Mouse (Mus musculus) CH12.LX (cell line): ENCODE data around the gene Aspdh. TPM values are rescaled to one million over a fixed set of nuclear protein-coding genes. Genes with fewer than 3 reads are reported as not detected.

Source experiments
- DNase-seq: peaks from one replicate; pipeline ENCODE4 v3.0.0-alpha.2; 2013; ENCODE audit errors: extremely low read depth
- H3K27ac ChIP-seq: 2 replicates; pipeline ENCODE4 v1.5.1; 2012; ENCODE audit warnings: low read depth, mild to moderate bottlenecking, control low read depth, moderate library complexity; ENCODE audit not compliant: insufficient read depth
- H3K27me3 ChIP-seq: replicated peaks from 2 replicates; pipeline ENCODE3; 2012; ENCODE audit warnings: inconsistent platforms
- H3K36me3 ChIP-seq, 2 experiments: replicated peaks in 1 of 2; 2 replicates each; pipeline versions ENCODE3 to v1.6.1; 2012; ENCODE audit warnings: inconsistent platforms in 1 of 2, low read length in 1 of 2, mild to moderate bottlenecking in 1 of 2, mixed read lengths in 1 of 2, moderate library complexity in 1 of 2; ENCODE audit not compliant: control insufficient read depth in 1 of 2, insufficient read depth in 1 of 2
- H3K4me1 ChIP-seq, 2 experiments: 2 replicates each; pipeline ENCODE4 v1.6.1; 2012; ENCODE audit warnings: inconsistent platforms in 1 of 2, moderate library complexity in 1 of 2; ENCODE audit not compliant: insufficient read depth in 2 of 2, control insufficient read depth in 1 of 2
- H3K4me2 ChIP-seq: 2 replicates; pipeline ENCODE4 v1.6.1; 2012; ENCODE audit warnings: low read depth, mild to moderate bottlenecking, control low read depth; ENCODE audit not compliant: poor library complexity, insufficient read depth, severe bottlenecking
- H3K4me3 ChIP-seq, 3 experiments: fragments of 150-350 bp in 1 of 3; sonication (generic) in 1 of 3; replicated peaks in 1 of 3; 2 replicates each; pipeline versions ENCODE3 to v1.5.1; 2011 to 2012; ENCODE audit warnings: low read depth in 2 of 3, low read length in 2 of 3, mild to moderate bottlenecking in 2 of 3, moderate library complexity in 2 of 3, control low read depth in 1 of 3, improper control_type of control experiment in 1 of 3, inconsistent platforms in 1 of 3, mixed read lengths in 1 of 3; ENCODE audit not compliant: poor library complexity in 1 of 3
- H3K79me2 ChIP-seq: replicated peaks from 2 replicates; pipeline ENCODE4 v1.6.1; 2012; ENCODE audit warnings: mild to moderate bottlenecking, moderate library complexity; ENCODE audit not compliant: control insufficient read depth, poor library complexity, insufficient read depth, severe bottlenecking; ENCODE audit errors: extremely low read depth
- H3K9ac ChIP-seq: 2 replicates; pipeline ENCODE4 v1.6.1; 2012; ENCODE audit warnings: low read depth, mild to moderate bottlenecking, control low read depth, moderate library complexity; ENCODE audit not compliant: insufficient read depth
- H3K9me3 ChIP-seq: replicated peaks from 2 replicates; pipeline ENCODE3; 2012; ENCODE audit warnings: low read length, inconsistent platforms, mixed read lengths
- BHLHE40 ChIP-seq: IDR thresholded peaks from 2 replicates; pipeline ENCODE4 v1.6.1; 2011; ENCODE audit warnings: mild to moderate bottlenecking, low read depth, low read length, improper control_type of control experiment
- CHD1 ChIP-seq: IDR thresholded peaks from 2 replicates; pipeline ENCODE4 v1.6.1; 2012; ENCODE audit warnings: low read depth, low read length, improper control_type of control experiment, inconsistent platforms
- CHD2 ChIP-seq: IDR thresholded peaks from 2 replicates; pipeline ENCODE4 v1.6.1; 2011; ENCODE audit warnings: low read length, improper control_type of control experiment
- CTCF ChIP-seq, 2 experiments: IDR thresholded peaks in 1 of 2; conservative IDR thresholded peaks in 1 of 2; 2 replicates each; pipeline ENCODE4 v1.5.1; 2011 to 2012; ENCODE audit warnings: low read depth in 2 of 2, low read length in 2 of 2, improper control_type of control experiment in 1 of 2, inconsistent platforms in 1 of 2, mild to moderate bottlenecking in 1 of 2, moderate library complexity in 1 of 2
- E2F4 ChIP-seq: IDR thresholded peaks from 2 replicates; pipeline ENCODE4 v1.6.1; 2011; ENCODE audit warnings: low read depth, low read length, improper control_type of control experiment; ENCODE audit not compliant: insufficient replicate concordance
- ELF1 ChIP-seq: IDR thresholded peaks from 2 replicates; pipeline ENCODE4 v1.6.1; 2014; ENCODE audit warnings: low read depth, mild to moderate bottlenecking, inconsistent platforms, low read length, improper control_type of control experiment
- GABPA ChIP-seq: IDR thresholded peaks from 2 replicates; pipeline ENCODE4 v1.6.1; 2012; ENCODE audit warnings: low read depth, low read length, improper control_type of control experiment, inconsistent platforms; ENCODE audit not compliant: insufficient replicate concordance
- IRF4 ChIP-seq: IDR thresholded peaks from 2 replicates; pipeline ENCODE4 v1.6.1; 2014; ENCODE audit warnings: low read depth, mild to moderate bottlenecking, inconsistent platforms, low read length, improper control_type of control experiment
- JUN ChIP-seq: IDR thresholded peaks from 2 replicates; pipeline ENCODE4 v1.6.1; 2011; ENCODE audit warnings: low read depth, mild to moderate bottlenecking, low read length, improper control_type of control experiment, moderate library complexity; ENCODE audit not compliant: insufficient read depth
- MAX ChIP-seq: IDR thresholded peaks from 2 replicates; pipeline ENCODE4 v1.6.1; 2011; ENCODE audit warnings: low read length, improper control_type of control experiment
- MEF2A ChIP-seq: IDR thresholded peaks from 2 replicates; pipeline ENCODE4 v1.6.1; 2014; ENCODE audit warnings: low read depth, mild to moderate bottlenecking, inconsistent platforms, low read length, improper control_type of control experiment, borderline replicate concordance
- MXI1 ChIP-seq: IDR thresholded peaks from 2 replicates; pipeline ENCODE4 v1.6.1; 2011; ENCODE audit warnings: mild to moderate bottlenecking, low read depth, low read length, improper control_type of control experiment
- MYC ChIP-seq: IDR thresholded peaks from 2 replicates; pipeline ENCODE4 v1.6.1; 2011; ENCODE audit warnings: low read depth, mild to moderate bottlenecking, improper control_type of control experiment, low read length
- NELFE ChIP-seq: IDR thresholded peaks from 2 replicates; pipeline ENCODE4 v1.6.1; 2011; ENCODE audit warnings: low read depth, low read length, improper control_type of control experiment
- NRF1 ChIP-seq: IDR thresholded peaks from 2 replicates; pipeline ENCODE4 v1.6.1; 2014; ENCODE audit warnings: low read depth, mild to moderate bottlenecking, inconsistent platforms, low read length, improper control_type of control experiment, moderate library complexity
- PAX5 ChIP-seq: IDR thresholded peaks from 2 replicates; pipeline ENCODE4 v1.6.1; 2012; ENCODE audit warnings: low read length, inconsistent platforms, mixed read lengths
- POLR2A ChIP-seq: IDR thresholded peaks from 2 replicates; pipeline ENCODE4 v1.6.1; 2011; ENCODE audit warnings: low read depth, mild to moderate bottlenecking, improper control_type of control experiment, low read length
- RAD21 ChIP-seq: IDR thresholded peaks from 2 replicates; pipeline ENCODE4 v1.6.1; 2011; ENCODE audit warnings: low read depth, mild to moderate bottlenecking, low read length, improper control_type of control experiment, moderate library complexity
- SIN3A ChIP-seq: IDR thresholded peaks from 2 replicates; pipeline ENCODE4 v1.6.1; 2012; ENCODE audit warnings: low read length, improper control_type of control experiment, inconsistent platforms
- SMC3 ChIP-seq: IDR thresholded peaks from 2 replicates; pipeline ENCODE4 v1.6.1; 2011; ENCODE audit warnings: low read depth, low read length, improper control_type of control experiment
- TBP ChIP-seq: conservative IDR thresholded peaks from 2 replicates; pipeline ENCODE4 v1.6.1; 2011; ENCODE audit warnings: low read depth, low read length, improper control_type of control experiment
- TCF12 ChIP-seq: IDR thresholded peaks from 2 replicates; pipeline ENCODE4 v1.6.1; 2014; ENCODE audit warnings: low read depth, mild to moderate bottlenecking, inconsistent platforms, low read length, improper control_type of control experiment
- ZKSCAN1 ChIP-seq: IDR thresholded peaks from 2 replicates; pipeline ENCODE4 v1.6.1; 2012; ENCODE audit warnings: low read depth, inconsistent platforms, low read length, improper control_type of control experiment, borderline replicate concordance
- ZMIZ1 ChIP-seq: IDR thresholded peaks from 2 replicates; pipeline ENCODE4 v1.6.1; 2012; ENCODE audit warnings: low read depth, mild to moderate bottlenecking, inconsistent platforms, low read length, improper control_type of control experiment
- dilution Hi-C: fragments of 300-500 bp; cut with MboI; formaldehyde crosslinking; loops from 2 replicates; pipeline ENCODE4 v1.14.3; 2020; ENCODE audit warnings: low sequenced_read_pairs; ENCODE audit not compliant: extremely low pct_unique_long_range_greater_than_20kb, extremely low pct_ligation_motif_present
- in situ Hi-C: fragments of 300-500 bp; cut with MboI; formaldehyde crosslinking; loops from 3 replicates; pipeline ENCODE4 v1.14.3; 2019; ENCODE audit warnings: low sequenced_read_pairs, low pct_ligation_motif_present, low pct_unique_long_range_greater_than_20kb, mixed read lengths
- polyA plus RNA-seq: library from polyadenylated mRNA; unstranded; fragments of >175 nt; gene quantifications from 2 replicates; pipeline ENCODE4 v1.2.1, GENCODE M21; 2012; ENCODE audit warnings: low read depth; ENCODE audit not compliant: insufficient read length
- total RNA-seq, 2 experiments: library from RNA; depleted of rRNA; stranded (reverse); fragments of 300-350 nt in 1 of 2; fragments of >200 nt in 1 of 2; gene quantifications; 2 replicates each; pipeline ENCODE4 v1.2.3; 2012 to 2014

The Aspdh gene
- total and polyA plus RNA-seq, 3 experiments = not detected

DNA sequence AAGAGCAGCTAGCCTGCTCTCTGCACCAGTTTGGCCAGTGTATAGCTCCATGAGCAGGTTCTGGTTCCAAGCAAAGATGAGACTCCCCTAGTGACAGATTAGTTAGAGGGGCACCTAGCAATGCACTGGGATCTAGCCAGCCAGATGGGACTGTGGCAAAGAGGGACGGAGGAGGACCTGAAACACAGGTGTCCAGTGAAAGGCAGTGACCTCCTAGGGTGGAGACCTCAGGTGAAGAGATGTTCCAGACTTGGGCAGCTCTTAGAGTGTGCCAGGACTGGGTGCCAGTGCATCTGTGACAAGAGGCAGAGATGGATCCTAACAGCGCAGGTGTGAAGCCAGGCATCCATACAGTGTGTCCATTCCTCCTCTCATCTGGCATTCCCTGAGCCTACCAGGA is 25.5 kb upstream of the Aspdh start:
- Histone ChIP-seq H3K9ac (no peak overlapping the region), H3K27me3 (peaks cover 91% of the 10 kb centered on the region), H3K4me3 (no peak overlapping the region)
- in situ Hi-C loops = no loop called here
- DNase-seq = no peak
- TF ChIP-seq TCF12 (no peak), SMC3 (no peak), ELF1 (no peak), BHLHE40 (no peak), POLR2A (no peak), CHD1 (no peak), NELFE (no peak), TBP (no peak), E2F4 (no peak), RAD21 (no peak), SIN3A (no peak), CHD2 (no peak)
- TF ChIP-seq, all 38 proteins: peak for 0
- H3K27ac ChIP-seq = no peak overlapping the region
- H3K4me2 ChIP-seq = no peak overlapping the region
- no peaks in the 10 kb centered on the region for H3K79me2 ChIP-seq
- dilution Hi-C loops = no loop called here
- no peaks in the 10 kb centered on the region for H3K9me3 ChIP-seq
- H3K4me1 ChIP-seq = peaks cover 2 to 9% of the 10 kb centered on the region in 2 experiments; a peak in 3 of 4 replicates
- H3K36me3 ChIP-seq = no peaks in the 10 kb centered on the region

DNA sequence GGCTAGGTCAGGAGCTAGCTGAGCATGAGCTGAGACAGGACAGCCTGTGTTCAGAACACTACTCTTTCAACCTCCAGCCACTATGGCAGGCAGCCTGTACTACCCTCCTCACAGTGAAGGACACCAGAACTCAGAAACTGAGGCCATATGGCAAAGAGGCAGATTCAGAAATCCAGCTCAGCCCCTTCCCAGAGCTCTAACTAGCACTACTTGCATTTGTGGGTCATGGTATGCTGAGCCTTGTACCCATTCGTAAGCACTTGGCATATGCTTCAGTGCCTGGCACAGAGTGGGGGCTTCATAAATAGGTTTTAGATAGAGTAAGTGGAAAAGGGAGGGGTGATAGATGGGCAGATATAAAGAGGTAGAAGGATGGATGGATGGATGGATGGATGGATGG is 24.7 kb upstream of the Aspdh start:
- dilution Hi-C loops = no loop called here
- TF ChIP-seq PAX5 (no peak), MXI1 (no peak), GABPA (no peak), TCF12 (no peak), CTCF (conservative IDR thresholded peaks at IDR 0.05 in 1 of 2, IDR thresholded peaks at IDR 0.05 in 1 of 2; ENCODE audit: low read depth in 2 of 2, low read length in 2 of 2) (no peak), CHD2 (no peak), ZMIZ1 (no peak), BHLHE40 (no peak), E2F4 (no peak), NRF1 (no peak), JUN (no peak), MAX (no peak), MEF2A (no peak), IRF4 (no peak), ZKSCAN1 (no peak), MYC (no peak)
- no peaks in the 10 kb centered on the region for H3K9me3 ChIP-seq
- no peak overlapping the region for H3K4me2 ChIP-seq
- H3K4me1 ChIP-seq = peaks cover 0 to 1% of the 10 kb centered on the region in 2 experiments; a peak in 1 of 4 replicates
- peaks cover 91% of the 10 kb centered on the region for H3K27me3 ChIP-seq
- no peaks in the 10 kb centered on the region for H3K79me2 ChIP-seq
- H3K4me3 ChIP-seq = no peak overlapping the region
- no peak for DNase-seq
- H3K36me3 ChIP-seq = no peaks in the 10 kb centered on the region
- in situ Hi-C loops = no loop called here
- no peak overlapping the region for H3K27ac ChIP-seq
- no peak overlapping the region for H3K9ac ChIP-seq
